Mouse (Mus musculus): Measurements from ENCODE around the gene Stat1.

DNA sequence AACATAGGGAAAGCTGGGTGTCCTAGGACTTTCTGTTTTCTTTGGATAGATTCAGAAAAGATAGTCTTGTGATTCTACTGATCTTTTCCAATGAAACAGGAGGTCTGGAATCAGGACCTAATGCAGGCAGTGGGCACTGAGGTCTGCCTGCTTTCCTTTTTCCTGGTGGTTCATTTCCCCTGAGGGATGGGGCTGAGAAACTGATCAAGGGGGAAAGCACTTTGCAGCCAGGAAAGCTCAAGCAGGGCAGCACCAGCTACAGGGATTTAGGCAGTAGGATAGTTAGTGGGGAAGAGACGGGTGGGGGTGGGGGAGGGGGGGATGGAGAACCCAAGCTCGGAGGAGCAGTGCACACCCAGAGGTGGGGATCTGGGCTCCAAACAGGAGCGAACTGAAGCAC lies 33.7 kb downstream of the Stat1 start:
- TF ChIP-seq POLR2AphosphoS5 (IDR thresholded peaks at IDR 0.05; ENCODE audit: insufficient replicate concordance, low read depth, low read length), result no peak
- TF ChIP-seq GATA1 (IDR thresholded peaks at IDR 0.05; ENCODE audit: borderline replicate concordance, low read length), result no peak

All from G1E (cell line).